Mouse (Mus musculus): ENCODE measurements around the gene Olfm1. TPM values are rescaled to one million over a fixed set of nuclear protein-coding genes. Genes with fewer than 3 reads are reported as not detected.

Gene Olfm1
- total and polyA plus RNA-seq, 2 experiments from 2014 or later = 4.0 to 4.7 TPM

GRCm38 (mm10) chr2:28212911-28213310 is 20.1 kb downstream of the Olfm1 start:
- WGBS = 68% methylated on average over 5 of the region's 5 CpGs
- TF ChIP-seq EP300 (IDR thresholded peaks at IDR 0.05; ENCODE audit: low read depth) (no peak), CTCF (IDR thresholded peaks at IDR 0.05; ENCODE audit: low read depth) (no peak)

GRCm38 (mm10) chr2:28216211-28216775 is 23.5 kb downstream of the Olfm1 start:
- no peak for DNase-seq (ENCODE audit: low spot score)
- WGBS = 69% methylated on average over 5 of the region's 5 CpGs
- Histone ChIP-seq H3K36me3 (replicated peaks; ENCODE audit: control insufficient read depth, insufficient read depth, low read length) (no peaks in the 10 kb centered on the region), H3K27ac (ENCODE audit: low read depth) (no peak overlapping the region), H3K9ac (replicated peaks; ENCODE audit: low read depth, low read length) (no peak overlapping the region), H3K4me3 (ENCODE audit: low read depth, low read length) (no peak overlapping the region), H3K4me1 (ENCODE audit: control insufficient read depth, insufficient read depth) (peaks cover 18% of the 10 kb centered on the region; the same call in 1 of the 2 replicates), H3K4me2 (ENCODE audit: low read depth, low read length) (no peak overlapping the region), H3K9me3 (replicated peaks; ENCODE audit: control insufficient read depth, low read length) (no peaks in the 10 kb centered on the region), H3K27me3 (ENCODE audit: control insufficient read depth, insufficient read depth, low read length) (no peaks in the 10 kb centered on the region)
- no peak for ATAC-seq (ENCODE audit: insufficient read depth, low read depth)
- TF ChIP-seq EP300 (IDR thresholded peaks at IDR 0.05; ENCODE audit: low read depth) (no peak), CTCF (IDR thresholded peaks at IDR 0.05; ENCODE audit: low read depth) (no peak)

More at GRCm38 (mm10) chr2:28212911-28213310, 20.1 kb downstream of the Olfm1 start:
- no peak overlapping the region for H3K9ac ChIP-seq (replicated peaks; ENCODE audit: low read depth, low read length)
- H3K4me2 ChIP-seq (ENCODE audit: low read depth, low read length) = no peak overlapping the region
- no peak overlapping the region for H3K27ac ChIP-seq (ENCODE audit: low read depth)
- DNase-seq (ENCODE audit: low spot score) = no peak
- H3K9me3 ChIP-seq (replicated peaks; ENCODE audit: control insufficient read depth, low read length) = no peaks in the 10 kb centered on the region
- no peak for ATAC-seq (ENCODE audit: insufficient read depth, low read depth)
- H3K27me3 ChIP-seq (ENCODE audit: control insufficient read depth, insufficient read depth, low read length) = 0 out of 2 replicates have a peak, but pooled peaks cover 8% of the 10 kb centered on the region
- H3K4me3 ChIP-seq (ENCODE audit: low read depth, low read length) = no peak overlapping the region
- no peaks in the 10 kb centered on the region for H3K36me3 ChIP-seq (replicated peaks; ENCODE audit: control insufficient read depth, insufficient read depth, low read length)
- no peaks in the 10 kb centered on the region for H3K4me1 ChIP-seq (ENCODE audit: control insufficient read depth, insufficient read depth)

GRCm38 (mm10) chr2:28217783-28218182 is 25.0 kb downstream of the Olfm1 start:
- Histone ChIP-seq H3K4me2 (ENCODE audit: low read depth, low read length) (no peak overlapping the region), H3K9me3 (replicated peaks; ENCODE audit: control insufficient read depth, low read length) (no peaks in the 10 kb centered on the region), H3K4me1 (ENCODE audit: control insufficient read depth, insufficient read depth) (peaks cover 18% of the 10 kb centered on the region; the same call in 1 of the 2 replicates), H3K4me3 (ENCODE audit: low read depth, low read length) (no peak overlapping the region), H3K27me3 (ENCODE audit: control insufficient read depth, insufficient read depth, low read length) (no peaks in the 10 kb centered on the region), H3K27ac (ENCODE audit: low read depth) (no peak overlapping the region), H3K9ac (replicated peaks; ENCODE audit: low read depth, low read length) (no peak overlapping the region), H3K36me3 (replicated peaks; ENCODE audit: control insufficient read depth, insufficient read depth, low read length) (no peaks in the 10 kb centered on the region)
- 73% methylated on average over 1 of the region's 1 CpGs for WGBS
- ATAC-seq (ENCODE audit: insufficient read depth, low read depth) (no peak), DNase-seq (ENCODE audit: low spot score) (no peak)
- TF ChIP-seq CTCF (IDR thresholded peaks at IDR 0.05; ENCODE audit: low read depth) (no peak), EP300 (IDR thresholded peaks at IDR 0.05; ENCODE audit: low read depth) (no peak)

DNA sequence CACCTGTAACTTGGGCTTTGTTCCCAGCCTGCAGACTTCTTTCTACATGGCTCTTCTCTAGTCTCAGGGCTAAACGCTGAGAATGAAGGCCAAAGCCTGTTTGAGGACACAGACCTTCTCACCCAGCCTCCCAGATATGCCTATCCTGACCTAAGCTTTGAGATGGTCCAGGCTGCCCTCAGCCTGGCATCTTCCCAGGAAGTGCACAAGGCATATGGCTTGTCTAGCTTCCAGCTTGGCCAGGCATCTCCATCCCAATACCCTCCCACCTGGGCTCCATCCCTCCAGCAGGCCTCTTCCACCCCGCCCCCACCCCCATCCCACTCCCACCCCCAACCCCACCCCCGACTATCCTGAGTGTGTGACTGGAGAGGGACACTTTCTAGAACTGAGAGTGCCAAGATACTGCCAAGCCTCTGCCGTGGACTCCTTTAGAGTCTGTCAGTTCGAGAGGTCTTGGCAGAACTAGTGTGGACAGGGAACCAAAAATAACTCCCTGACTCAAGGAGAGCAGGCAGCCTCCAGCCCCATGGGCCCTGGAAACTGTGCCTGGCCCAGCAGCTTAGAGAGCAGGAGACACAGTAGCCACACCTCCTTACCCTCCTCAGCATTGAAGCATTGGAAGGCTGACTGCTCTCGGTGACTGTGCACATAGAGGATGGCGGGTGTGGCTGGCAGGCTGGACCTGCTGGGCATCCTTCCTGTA is 26.0 kb downstream of the Olfm1 start:
- peak; percentile 66 for DNase-seq (ENCODE audit: low spot score)
- 36% methylated on average over 7 of the region's 7 CpGs for WGBS
- Histone ChIP-seq H3K4me1 (ENCODE audit: control insufficient read depth, insufficient read depth) (peaks cover 18% of the 10 kb centered on the region; the same call in 1 of the 2 replicates), H3K4me2 (ENCODE audit: low read depth, low read length) (no peak overlapping the region), H3K27me3 (ENCODE audit: control insufficient read depth, insufficient read depth, low read length) (no peaks in the 10 kb centered on the region), H3K9ac (replicated peaks; ENCODE audit: low read depth, low read length) (no peak overlapping the region), H3K27ac (ENCODE audit: low read depth) (peak overlapping the region; percentile 19; the same call in 1 of the 2 replicates), H3K36me3 (replicated peaks; ENCODE audit: control insufficient read depth, insufficient read depth, low read length) (no peaks in the 10 kb centered on the region), H3K9me3 (replicated peaks; ENCODE audit: control insufficient read depth, low read length) (no peaks in the 10 kb centered on the region), H3K4me3 (ENCODE audit: low read depth, low read length) (no peak overlapping the region)
- TF ChIP-seq CTCF (IDR thresholded peaks at IDR 0.05; ENCODE audit: low read depth) (no peak), EP300 (IDR thresholded peaks at IDR 0.05; ENCODE audit: low read depth) (no peak)
- peak; percentile 91 for ATAC-seq (ENCODE audit: insufficient read depth, low read depth)

- WGBS = 76% methylated on average over 1 of the region's 1 CpGs
- no peaks in the 10 kb centered on the region for H3K9me3 ChIP-seq (replicated peaks; ENCODE audit: control insufficient read depth, low read length)
These were observed 26.8 kb downstream of the Olfm1 start for GRCm38 (mm10) chr2:28219625-28220024.

More at GRCm38 (mm10) chr2:28219625-28220024, 26.8 kb downstream of the Olfm1 start:
- no peak for ATAC-seq (ENCODE audit: insufficient read depth, low read depth)
- no peak overlapping the region for H3K4me2 ChIP-seq (ENCODE audit: low read depth, low read length)
- no peak overlapping the region for H3K4me3 ChIP-seq (ENCODE audit: low read depth, low read length)
- no peaks in the 10 kb centered on the region for H3K27me3 ChIP-seq (ENCODE audit: control insufficient read depth, insufficient read depth, low read length)
- H3K36me3 ChIP-seq (replicated peaks; ENCODE audit: control insufficient read depth, insufficient read depth, low read length) = no peaks in the 10 kb centered on the region
- no peak overlapping the region for H3K27ac ChIP-seq (ENCODE audit: low read depth)
- peaks cover 18% of the 10 kb centered on the region; the same call in 1 of the 2 replicates for H3K4me1 ChIP-seq (ENCODE audit: control insufficient read depth, insufficient read depth)
- no peak for TF ChIP-seq EP300 (IDR thresholded peaks at IDR 0.05; ENCODE audit: low read depth)
- no peak for TF ChIP-seq CTCF (IDR thresholded peaks at IDR 0.05; ENCODE audit: low read depth)
- H3K9ac ChIP-seq (replicated peaks; ENCODE audit: low read depth, low read length) = no peak overlapping the region
- no peak for DNase-seq (ENCODE audit: low spot score)

All from heart, postnatal 0 days (tissue).